Mouse (Mus musculus) midbrain, postnatal 0 days (tissue): Measurements from ENCODE around the gene Cdh9. TPM values are rescaled to one million over a fixed set of nuclear protein-coding genes. Genes with fewer than 3 reads are reported as not detected.

Experiments
- ATAC-seq: fragments of 200-750 bp; cut with Nextera tagmentation; 2 replicates; pipeline ENCODE4 v1.8.0; 2017; ENCODE audit warnings: moderate number of reproducible peaks, mild to moderate bottlenecking, moderate TSS enrichment, moderate library complexity; ENCODE audit not compliant: low FRiP score
- DNase-seq: peaks from one replicate; pipeline ENCODE4 v3.0.0-alpha.2; 2015; ENCODE audit warnings: low spot score
- H3K27ac ChIP-seq: fragments of 300-500 bp; sonication (generic); 2 replicates; pipeline ENCODE4 v1.5.1; 2014; ENCODE audit warnings: low read depth, mild to moderate bottlenecking, low read length, mixed read lengths
- H3K27me3 ChIP-seq: fragments of 300-500 bp; sonication (generic); 2 replicates; pipeline ENCODE4 v1.6.1; 2014; ENCODE audit warnings: low read length, control low read depth, mixed read lengths; ENCODE audit not compliant: insufficient read depth
- H3K36me3 ChIP-seq: fragments of 300-500 bp; sonication (generic); 2 replicates; pipeline ENCODE4 v1.6.1; 2014; ENCODE audit warnings: low read length, control low read depth, mixed read lengths; ENCODE audit not compliant: insufficient read depth
- H3K4me1 ChIP-seq: fragments of 300-500 bp; sonication (generic); 2 replicates; pipeline ENCODE4 v1.6.1; 2014; ENCODE audit warnings: mild to moderate bottlenecking, control low read depth, antibody characterized with exemption, low read length, mixed read lengths; ENCODE audit not compliant: insufficient read depth
- H3K4me2 ChIP-seq: fragments of 300-500 bp; sonication (generic); 2 replicates; pipeline ENCODE4 v1.6.1; 2014; ENCODE audit warnings: low read depth, mild to moderate bottlenecking, low read length, mixed read lengths; ENCODE audit not compliant: poor library complexity, severe bottlenecking
- H3K4me3 ChIP-seq: fragments of 300-500 bp; sonication (generic); 2 replicates; pipeline ENCODE4 v1.5.1; 2014; ENCODE audit warnings: low read depth, mild to moderate bottlenecking, low read length, moderate library complexity
- H3K9ac ChIP-seq: fragments of 300-500 bp; sonication (generic); replicated peaks from 2 replicates; pipeline ENCODE4 v1.6.1; 2014; ENCODE audit warnings: mild to moderate bottlenecking, low read length, moderate library complexity, mixed read lengths; ENCODE audit not compliant: poor library complexity, severe bottlenecking
- H3K9me3 ChIP-seq: fragments of 300-500 bp; sonication (generic); 2 replicates; pipeline ENCODE4 v1.6.1; 2016; ENCODE audit warnings: low read length, control low read depth
- CTCF ChIP-seq: IDR thresholded peaks from 2 replicates; pipeline ENCODE4 v1.5.1; 2016; ENCODE audit warnings: antibody characterized with exemption, mild to moderate bottlenecking
- WGBS: fragments of 180-500 bp; shearing (Covaris S2); extraction: QIAGEN DNeasy Blood & Tissue Kit; methylation state at CpG from one replicate; pipeline ENCODE4 v1.1.7; 2014; 5-methylcytosine and 5-hydroxymethylcytosine counted together
- polyA plus RNA-seq: library from polyadenylated mRNA; unstranded; fragments of >200 nt; fragmentation: Nextera tagmentation; extraction: Ambion mirVana; gene quantifications from 2 replicates; pipeline ENCODE4 v1.2.1, GENCODE M21; 2015
- total RNA-seq: library from RNA; depleted of rRNA; stranded (reverse); fragments of >200 nt; gene quantifications from 2 replicates; pipeline ENCODE4 v1.2.3, GENCODE M21; 2014

Cdh9 gene
- total and polyA plus RNA-seq, 2 experiments from 2014 or later: 5.9 to 7.9 TPM

DNA sequence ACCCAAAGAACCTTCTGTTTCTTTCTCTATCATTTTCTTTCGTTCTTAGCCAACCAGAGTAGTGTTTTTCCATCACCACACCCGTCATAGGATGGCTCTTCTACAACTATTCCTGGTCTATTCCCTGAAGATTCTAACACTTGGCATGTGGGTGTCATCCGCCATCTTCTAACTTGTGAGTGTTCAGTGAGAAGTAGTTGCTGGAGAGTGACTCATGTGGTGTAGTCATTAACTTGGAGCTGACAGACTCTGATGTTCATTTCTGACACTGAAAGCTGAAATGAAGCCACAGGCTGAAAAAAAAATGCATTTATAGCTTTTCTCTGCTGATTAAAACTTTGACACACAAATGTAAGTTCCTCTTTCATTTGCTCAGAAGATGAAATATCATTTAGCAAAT, 34.7 kb downstream of the Cdh9 start:
- WGBS: 89% methylated on average over 3 of the region's 3 CpGs
- no peak for TF ChIP-seq CTCF
- Histone ChIP-seq H3K4me1 (no peaks in the 10 kb centered on the region), H3K9ac (no peak overlapping the region), H3K4me2 (no peak overlapping the region), H3K9me3 (no peaks in the 10 kb centered on the region), H3K36me3 (no peaks in the 10 kb centered on the region), H3K27me3 (no peaks in the 10 kb centered on the region), H3K27ac (no peak overlapping the region), H3K4me3 (no peak overlapping the region)
- DNase-seq (no peak), ATAC-seq (no peak)

DNA sequence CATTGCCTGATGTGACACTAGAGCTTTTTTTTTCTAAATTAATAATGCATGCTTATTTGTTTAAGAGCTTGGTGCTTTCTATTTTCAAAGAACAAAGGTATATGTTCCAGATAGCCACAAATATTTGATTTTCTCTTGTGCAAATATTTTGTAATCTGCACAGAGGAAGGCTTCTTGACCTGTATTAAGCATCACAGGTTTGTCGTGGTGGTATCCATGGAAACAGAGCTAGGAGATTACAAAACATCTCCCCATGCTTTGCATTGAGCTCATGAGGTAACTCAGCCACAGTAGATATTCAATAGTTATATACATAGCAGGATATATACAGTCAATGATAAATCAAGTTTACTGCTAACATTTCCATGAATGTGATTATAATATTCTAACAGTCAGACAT, 56.0 kb downstream of the Cdh9 start:
- DNase-seq: peak; percentile 17
- Histone ChIP-seq H3K27me3 (no peaks in the 10 kb centered on the region), H3K9ac (no peak overlapping the region), H3K4me2 (no peak overlapping the region), H3K36me3 (no peaks in the 10 kb centered on the region), H3K9me3 (no peaks in the 10 kb centered on the region), H3K4me1 (no peaks in the 10 kb centered on the region), H3K27ac (no peak overlapping the region), H3K4me3 (no peak overlapping the region)
- TF ChIP-seq CTCF: no peak
- no peak for ATAC-seq
- 12% methylated on average over 1 of the region's 1 CpGs for WGBS

DNA sequence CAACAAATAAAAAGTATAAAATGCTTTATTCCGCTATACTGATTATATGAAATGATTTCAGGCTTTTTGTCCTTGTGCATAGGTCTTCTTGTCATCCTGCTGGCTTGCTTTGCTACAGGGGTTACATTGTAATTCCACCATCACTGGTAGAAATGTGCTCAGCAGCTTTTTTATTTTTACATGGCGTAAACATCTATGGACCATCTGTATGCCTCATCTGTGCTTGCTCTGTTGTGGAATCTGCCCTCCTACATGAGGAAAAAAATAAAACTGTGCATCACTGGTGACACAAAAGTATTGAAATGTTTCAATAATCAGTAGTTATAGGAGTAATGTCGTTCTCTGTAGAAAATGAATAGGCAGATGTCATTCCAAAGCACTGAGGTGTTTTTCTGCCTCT, 64.3 kb downstream of the Cdh9 start:
- no peaks in the 10 kb centered on the region for H3K36me3 ChIP-seq
- H3K9ac ChIP-seq: no peak overlapping the region
- no peak overlapping the region for H3K4me2 ChIP-seq
- no peak overlapping the region for H3K27ac ChIP-seq
- no peaks in the 10 kb centered on the region for H3K9me3 ChIP-seq
- no peak for TF ChIP-seq CTCF
- DNase-seq: no peak
- WGBS: 87% methylated on average over 3 of the region's 3 CpGs
- no peak for ATAC-seq
- H3K4me3 ChIP-seq: no peak overlapping the region
- H3K4me1 ChIP-seq: no peaks in the 10 kb centered on the region
- no peaks in the 10 kb centered on the region for H3K27me3 ChIP-seq

DNA sequence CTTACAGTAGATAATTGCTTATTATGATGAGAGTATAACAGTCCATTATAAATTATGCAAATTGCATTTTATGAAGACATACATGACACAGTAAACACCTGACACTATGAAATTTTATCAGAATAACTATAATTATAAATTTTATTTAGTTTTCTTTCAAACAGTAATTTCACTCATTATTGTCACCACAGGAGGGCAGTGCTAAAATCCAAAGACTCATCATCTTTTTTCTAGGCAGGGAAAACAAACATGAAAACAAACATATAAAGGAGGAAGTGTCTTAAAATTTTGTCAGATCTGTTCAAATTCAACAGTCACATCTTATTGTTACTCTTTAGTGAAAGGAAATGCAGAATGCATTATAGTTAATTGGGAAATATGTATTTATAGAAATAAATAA, 72.7 kb downstream of the Cdh9 start:
- ATAC-seq: no peak
- no peaks in the 10 kb centered on the region for H3K9me3 ChIP-seq
- no peaks in the 10 kb centered on the region for H3K36me3 ChIP-seq
- peak; percentile 24; the same call in 1 of the 2 replicates for TF ChIP-seq CTCF
- H3K27me3 ChIP-seq: no peaks in the 10 kb centered on the region
- no peak overlapping the region for H3K4me3 ChIP-seq
- no peak overlapping the region for H3K4me2 ChIP-seq
- H3K9ac ChIP-seq: no peak overlapping the region
- no peak overlapping the region for H3K27ac ChIP-seq
- no peak for DNase-seq
- H3K4me1 ChIP-seq: no peaks in the 10 kb centered on the region

DNA sequence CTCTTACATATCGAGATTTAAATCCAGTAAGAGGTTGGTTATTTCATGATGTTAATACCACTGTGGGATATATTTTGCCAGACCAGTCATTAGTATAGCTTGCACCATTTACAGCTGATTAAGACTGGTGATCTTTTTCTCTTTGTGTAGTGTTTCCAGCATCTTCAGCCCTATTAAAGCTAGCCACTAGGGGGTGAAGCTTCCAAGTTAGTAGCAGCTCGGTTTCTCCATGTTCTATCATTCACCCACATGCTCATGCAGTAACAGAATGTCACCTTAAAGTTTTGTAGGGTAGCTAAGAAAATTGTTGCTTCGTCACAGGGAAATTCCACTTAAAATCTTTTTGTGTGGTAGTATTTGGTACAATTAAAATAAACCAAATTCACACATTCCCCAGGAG, 82.2 kb downstream of the Cdh9 start:
- H3K36me3 ChIP-seq: no peaks in the 10 kb centered on the region
- no peak overlapping the region for H3K4me3 ChIP-seq
- H3K27ac ChIP-seq: no peak overlapping the region
- no peaks in the 10 kb centered on the region for H3K9me3 ChIP-seq
- 77% methylated on average over 3 of the region's 3 CpGs for WGBS
- H3K4me2 ChIP-seq: no peak overlapping the region
- no peak for ATAC-seq
- H3K4me1 ChIP-seq: no peaks in the 10 kb centered on the region
- no peaks in the 10 kb centered on the region for H3K27me3 ChIP-seq
- no peak for DNase-seq
- H3K9ac ChIP-seq: no peak overlapping the region
- TF ChIP-seq CTCF: peak; percentile 19; the same call in 1 of the 2 replicates

DNA sequence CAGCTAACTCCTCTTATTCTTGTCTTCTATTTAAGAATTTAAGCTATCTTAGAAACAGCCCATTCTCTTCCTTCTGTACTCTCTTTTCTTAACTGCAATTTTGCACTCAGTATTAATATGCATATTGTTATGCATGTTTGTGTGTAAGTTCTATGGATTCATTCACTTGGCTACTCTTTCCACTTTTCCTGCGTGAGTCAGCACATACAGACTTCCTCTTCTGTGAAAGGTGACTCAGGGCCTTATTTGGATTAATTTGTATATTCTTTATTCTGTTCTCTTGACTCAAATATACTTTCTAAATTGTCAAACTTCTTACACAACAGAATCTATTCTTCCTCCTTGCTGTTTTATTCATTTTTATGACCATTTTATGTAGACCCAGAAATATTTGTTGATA, 85.5 kb downstream of the Cdh9 start:
- Histone ChIP-seq H3K4me1 (no peaks in the 10 kb centered on the region), H3K9me3 (no peaks in the 10 kb centered on the region), H3K4me3 (no peak overlapping the region), H3K27ac (no peak overlapping the region), H3K36me3 (no peaks in the 10 kb centered on the region), H3K9ac (no peak overlapping the region), H3K27me3 (no peaks in the 10 kb centered on the region), H3K4me2 (no peak overlapping the region)
- no peak for TF ChIP-seq CTCF
- WGBS: 89% methylated on average over 1 of the region's 1 CpGs
- ATAC-seq (no peak), DNase-seq (no peak)
